Mouse (Mus musculus) effector memory CD4-positive, alpha-beta T cell, adult 5 months (primary cell): ENCODE data around the gene Wwox. TPM values are rescaled to one million over a fixed set of nuclear protein-coding genes. Genes with fewer than 3 reads are reported as not detected.

Experiments used
- polyA plus RNA-seq: library from polyadenylated mRNA; unstranded; fragments of 100-300 nt; shearing (Covaris generic); gene quantifications from one replicate; pipeline ENCODE4 v1.2.1, GENCODE M21; 2017

Wwox gene
- 10.4 TPM for polyA plus RNA-seq

GRCm38 (mm10) chr8:114439334-114440204, at the start of gene Wwox:
Gene Wwox (plus strand): TSS chr8:114439655.

DNA sequence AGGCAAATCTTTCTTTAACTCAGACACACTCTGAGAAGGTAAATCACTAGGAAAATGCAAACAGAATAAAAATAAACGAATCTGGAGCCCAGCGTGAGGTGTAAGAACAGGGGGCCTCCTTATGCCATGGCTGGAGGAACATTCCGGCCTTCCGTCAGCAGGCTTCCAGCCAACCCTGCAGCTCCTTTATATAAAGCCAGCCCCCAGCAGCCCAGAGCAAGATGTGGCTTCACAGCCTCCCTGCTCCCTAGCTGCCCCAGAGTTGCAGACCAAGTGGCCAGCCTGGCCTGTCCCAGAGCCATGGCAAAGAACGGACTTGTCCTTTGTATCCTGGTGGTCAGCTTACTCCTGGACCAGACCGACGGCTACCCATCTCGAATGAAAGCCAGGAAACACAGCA, 21.7 kb upstream of the Wwox start, which contains the start of gene Clec3a:
TSS of gene Clec3a (plus strand) at position 301 of the 400 bp plus-strand sequence.

Other genes with a start within 250 kb of the Wwox start
- gene Vat1l, start 234.0 kb upstream of the Wwox start, polyA plus RNA-seq = 0.14 TPM
- not detected for gene Clec3a, start 21.6 kb upstream of the Wwox start, polyA plus RNA-seq